Mouse (Mus musculus): ENCODE measurements at regions not wholly inside any gene's neighbourhood (a gene's known extent, or its start where the extent isn't known, plus 50 kb on each side); places are given as distances from the start of the nearest gene placed in this dataset.

- TF ChIP-seq EP300 (IDR thresholded peaks at IDR 0.05; ENCODE audit: insufficient read depth, low read depth, low read length): no peak
- no peak for TF ChIP-seq CTCF (IDR thresholded peaks at IDR 0.05; ENCODE audit: low read depth, low read length)
Measured at GRCm38 (mm10) chr2:159062266-159062665, 267.7 kb downstream of the Dhx35 start.

Data from ES-Bruce4 (cell line).